Mouse (Mus musculus) heart, postnatal 4 days (tissue): ENCODE results near the gene Tmem238. TPM values are rescaled to one million over a fixed set of nuclear protein-coding genes. Genes with fewer than 3 reads are reported as not detected.

Experiments used
- DNase-seq: peaks from one replicate; pipeline ENCODE4 v3.0.0; 2021
- total RNA-seq, 2 experiments: library from RNA; stranded (reverse); gene quantifications; 2 replicates each; pipeline ENCODE4 v1.2.3; 2021

The Tmem238 gene
- total RNA-seq, 2 experiments from 2014 or later: 2.7 to 5.1 TPM

GRCm38 (mm10) chr7:4746326-4746980, 43.0 kb downstream of the Tmem238 start:
- no peak for DNase-seq

GRCm38 (mm10) chr7:4744886-4745285, 44.6 kb downstream of the Tmem238 start:
- no peak for DNase-seq

GRCm38 (mm10) chr7:4743354-4743753, 46.1 kb downstream of the Tmem238 start:
- no peak for DNase-seq

GRCm38 (mm10) chr7:4742482-4742819, 47.0 kb downstream of the Tmem238 start:
- DNase-seq: no peak

GRCm38 (mm10) chr7:4741672-4742481, 47.6 kb downstream of the Tmem238 start:
- DNase-seq: no peak

- DNase-seq: peak; percentile 71
Measured at GRCm38 (mm10) chr7:4741151-4741550, 48.3 kb downstream of the Tmem238 start.

- DNase-seq: no peak
Measured at GRCm38 (mm10) chr7:4740309-4740727, 49.1 kb downstream of the Tmem238 start.

GRCm38 (mm10) chr7:4739544-4740275, 49.7 kb downstream of the Tmem238 start, which contains the start of gene Kmt5c:
Gene Kmt5c, plus strand, starts transcription at chr7:4740115.
- DNase-seq: peak; percentile 98

- no peak for DNase-seq
Measured at GRCm38 (mm10) chr7:4739041-4739543, 50.4 kb downstream of the Tmem238 start.

Other genes with a start within 250 kb of the Tmem238 start
- gene Syt5, start 242.1 kb downstream of the Tmem238 start, total RNA-seq: 1 to 10 TPM; 1.1 to 1.5 TPM
- gene Ptprh, start 185.6 kb downstream of the Tmem238 start, total RNA-seq: not detected
- 1 to 10 TPM; 6.6 to 8.5 TPM for gene Tmem86b, start 158.2 kb downstream of the Tmem238 start, total RNA-seq
- gene Ppp6r1, start 130.6 kb downstream of the Tmem238 start, total RNA-seq: 10 to 100 TPM; 79.1 to 81.3 TPM
- 10 to 100 TPM; 51.5 to 54.7 TPM for gene Hspbp1, start 104.6 kb downstream of the Tmem238 start, total RNA-seq
- 1 to 10 TPM; 4.1 to 5.9 TPM for gene Brsk1, start 99.1 kb downstream of the Tmem238 start, total RNA-seq
- gene Tmem150b, start 64.4 kb downstream of the Tmem238 start, total RNA-seq: under 1 TPM in 1 of 2 experiments, not detected in 1; 0.12 TPM
- 10 to 100 TPM; 41.6 to 43.5 TPM for gene Kmt5c, start 49.5 kb downstream of the Tmem238 start, total RNA-seq
- gene Cox6b2, start 36.6 kb downstream of the Tmem238 start, total RNA-seq: 10 to 100 TPM; 11.7 to 16.9 TPM
- not detected for gene Fam71e2, start 18.4 kb downstream of the Tmem238 start, total RNA-seq
- gene Il11, start 6.8 kb downstream of the Tmem238 start, total RNA-seq: under 1 TPM in 1 of 2 experiments, not detected in 1; 0.23 TPM
- gene Tmem190, start 6.7 kb downstream of the Tmem238 start, total RNA-seq: not detected
- gene Rpl28, start 3.2 kb upstream of the Tmem238 start, total RNA-seq: 100 to 1,000 TPM; 726 to 732 TPM
- 100 to 1,000 TPM; 281 to 285 TPM for gene Ube2s, start 22.9 kb upstream of the Tmem238 start, total RNA-seq
- under 1 TPM in 1 of 2 experiments, not detected in 1; 0.20 TPM for gene Shisa7, start 55.0 kb upstream of the Tmem238 start, total RNA-seq
- gene Isoc2b, start 80.6 kb upstream of the Tmem238 start, total RNA-seq: 1 to 10 TPM; 1.6 to 2.3 TPM
- gene Isoc2a, start 87.5 kb upstream of the Tmem238 start, total RNA-seq: 10 to 100 TPM; 14.7 to 15.5 TPM
- not detected for gene Gm36210, start 116.9 kb upstream of the Tmem238 start, total RNA-seq
- 10 to 100 TPM; 14.7 to 16.7 TPM for gene Zfp628, start 125.6 kb upstream of the Tmem238 start, total RNA-seq
- gene Nat14, start 132.4 kb upstream of the Tmem238 start, total RNA-seq: 1 to 10 TPM; 3.9 to 6.2 TPM
- 10 to 100 TPM in 1 of 2 experiments, 1 to 10 TPM in 1; 8.7 to 11.1 TPM for gene Ssc5d, start 136.1 kb upstream of the Tmem238 start, total RNA-seq
- gene Sbk2, start 174.8 kb upstream of the Tmem238 start, total RNA-seq: 10 to 100 TPM; 10.6 TPM
- 10 to 100 TPM; 21.0 to 24.3 TPM for gene Sbk3, start 181.5 kb upstream of the Tmem238 start, total RNA-seq
- gene Zfp579, start 206.5 kb upstream of the Tmem238 start, total RNA-seq: 10 to 100 TPM; 28.4 to 38.0 TPM
- gene Zfp524, start 224.8 kb upstream of the Tmem238 start, total RNA-seq: 1 to 10 TPM; 6.0 to 6.4 TPM
- 10 to 100 TPM; 26.4 to 26.9 TPM for gene Fiz1, start 225.0 kb upstream of the Tmem238 start, total RNA-seq
- gene Gm44973, start 225.8 kb upstream of the Tmem238 start, total RNA-seq: not detected
- gene Zfp865, start 230.7 kb upstream of the Tmem238 start, total RNA-seq: 10 to 100 TPM; 26.0 to 26.6 TPM
- gene Ccdc106, start 230.9 kb upstream of the Tmem238 start, total RNA-seq: under 1 TPM in 1 of 2 experiments, not detected in 1; 0.61 TPM
- under 1 TPM in 1 of 2 experiments, not detected in 1; 0.57 TPM for gene 4632433K11Rik, start 244.5 kb upstream of the Tmem238 start, total RNA-seq
- 1 to 10 TPM; 5.4 to 6.0 TPM for gene Zfp784, start 248.8 kb upstream of the Tmem238 start, total RNA-seq